Mouse (Mus musculus): ENCODE measurements around the gene Nrip2.

The Nrip2 gene

DNA sequence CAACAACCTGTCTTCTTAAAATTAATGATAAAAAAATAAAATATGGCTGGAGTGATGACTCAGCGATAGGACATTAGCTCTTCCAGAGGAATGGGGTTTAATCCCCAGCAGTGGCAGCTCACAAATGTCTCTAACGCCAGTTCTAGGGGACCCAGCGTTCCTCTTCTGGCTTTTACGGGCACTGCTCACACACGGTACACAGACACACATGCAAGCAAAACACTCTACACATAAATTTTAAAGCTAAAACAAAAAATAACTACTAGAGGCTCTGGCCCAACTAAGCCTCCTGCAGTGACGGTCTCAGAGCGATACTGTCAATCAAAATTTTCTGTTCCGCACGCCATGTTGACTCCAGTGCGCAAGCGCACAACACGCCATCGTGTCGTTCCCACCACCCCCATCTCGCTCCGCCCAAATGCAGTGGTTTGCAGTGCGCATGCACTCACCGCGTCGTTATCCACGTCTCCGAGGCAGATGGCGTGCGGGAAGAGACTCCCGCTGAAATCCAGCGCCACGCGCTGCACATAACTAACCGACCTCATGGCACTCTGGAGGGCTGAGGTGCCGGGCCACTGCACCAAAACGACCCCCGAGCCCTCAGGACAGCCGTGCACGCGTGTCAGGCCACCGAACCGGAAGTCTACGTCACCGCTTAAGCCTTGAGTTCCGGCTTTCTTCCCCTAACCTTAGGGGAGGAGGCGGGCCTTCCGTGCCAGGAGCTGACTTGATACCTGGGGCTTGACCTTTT is 25.3 kb downstream of the Nrip2 start, which contains the start of gene Itfg2:
TSS of gene Itfg2 (minus strand) at position 663 of the 751 bp plus-strand sequence.
- Histone ChIP-seq H3K27me3 (ENCODE audit: insufficient read depth, low read length) (no peaks in the 10 kb centered on the region), H3K4me3 (replicated peaks; ENCODE audit: low read length) (peak within 1 kb of the TSS; percentile 87), H3K9me3 (ENCODE audit: low read length) (no peaks in the 10 kb centered on the region), H3K4me1 (replicated peaks; ENCODE audit: low read depth, low read length) (peaks cover 46% of the 10 kb centered on the region), H3K36me3 (ENCODE audit: insufficient read depth, low read length) (peaks cover 60% of the 10 kb centered on the region)
- no peak for TF ChIP-seq NANOG (IDR thresholded peaks at IDR 0.05; ENCODE audit: borderline replicate concordance, low read length)
- TF ChIP-seq POU5F1 (IDR thresholded peaks at IDR 0.05; ENCODE audit: borderline replicate concordance, low read length), result no peak
- no peak for TF ChIP-seq CTCF (conservative IDR thresholded peaks at IDR 0.05; ENCODE audit: low read length)

DNA sequence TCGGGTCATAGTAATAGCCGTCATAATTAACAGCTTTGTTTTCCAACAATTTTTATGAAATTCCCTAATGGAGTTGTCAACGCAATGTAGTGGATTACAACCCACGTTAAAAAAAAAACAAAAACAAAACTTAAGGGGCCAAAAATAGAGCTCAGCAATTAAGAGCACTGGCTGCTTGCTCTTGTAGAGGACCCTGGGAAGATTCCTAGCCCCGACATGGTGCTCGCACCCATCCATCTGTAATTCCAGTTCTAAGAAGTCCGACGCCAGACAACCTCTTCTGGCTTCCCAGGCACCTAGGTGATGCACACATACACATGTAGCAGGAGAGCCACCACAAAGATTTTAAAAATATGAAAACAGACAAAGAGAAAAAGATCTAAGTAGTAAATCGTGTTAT is 25.9 kb downstream of the Nrip2 start:
- Histone ChIP-seq H3K36me3 (ENCODE audit: insufficient read depth, low read length) (peaks cover 60% of the 10 kb centered on the region), H3K4me1 (replicated peaks; ENCODE audit: low read depth, low read length) (peaks cover 51% of the 10 kb centered on the region), H3K9me3 (ENCODE audit: low read length) (no peaks in the 10 kb centered on the region), H3K4me3 (replicated peaks; ENCODE audit: low read length) (peak overlapping the region; percentile 87), H3K27me3 (ENCODE audit: insufficient read depth, low read length) (no peaks in the 10 kb centered on the region)
- TF ChIP-seq POU5F1 (IDR thresholded peaks at IDR 0.05; ENCODE audit: borderline replicate concordance, low read length), result no peak
- no peak for TF ChIP-seq CTCF (conservative IDR thresholded peaks at IDR 0.05; ENCODE audit: low read length)
- TF ChIP-seq NANOG (IDR thresholded peaks at IDR 0.05; ENCODE audit: borderline replicate concordance, low read length), result no peak

DNA sequence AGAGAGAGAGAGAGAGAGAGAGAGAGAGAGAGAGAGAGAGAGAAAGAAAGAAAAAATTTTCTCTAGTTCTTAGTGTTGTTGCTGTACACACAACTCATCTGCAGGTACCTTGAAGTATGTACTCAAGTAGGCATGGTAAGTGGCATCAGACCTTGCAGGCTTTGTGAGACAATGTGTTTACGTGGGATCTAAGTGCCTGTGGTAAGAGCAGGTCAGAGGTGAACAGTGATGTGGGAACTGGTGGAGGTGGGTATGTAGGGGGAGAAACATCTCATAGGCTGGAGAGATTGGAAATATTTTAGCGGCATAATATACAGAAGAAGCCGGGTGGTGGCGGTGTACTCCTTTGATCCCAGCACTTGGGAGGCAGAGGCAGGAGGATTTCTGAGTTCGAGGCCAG is 28.5 kb downstream of the Nrip2 start:
- TF ChIP-seq CTCF (conservative IDR thresholded peaks at IDR 0.05; ENCODE audit: low read length) (no peak), NANOG (IDR thresholded peaks at IDR 0.05; ENCODE audit: borderline replicate concordance, low read length) (no peak), POU5F1 (IDR thresholded peaks at IDR 0.05; ENCODE audit: borderline replicate concordance, low read length) (no peak)
- Histone ChIP-seq H3K4me3 (replicated peaks; ENCODE audit: low read length) (no peak overlapping the region), H3K36me3 (ENCODE audit: insufficient read depth, low read length) (peaks cover 67% of the 10 kb centered on the region), H3K27me3 (ENCODE audit: insufficient read depth, low read length) (no peaks in the 10 kb centered on the region), H3K4me1 (replicated peaks; ENCODE audit: low read depth, low read length) (peaks cover 60% of the 10 kb centered on the region), H3K9me3 (ENCODE audit: low read length) (no peaks in the 10 kb centered on the region)

DNA sequence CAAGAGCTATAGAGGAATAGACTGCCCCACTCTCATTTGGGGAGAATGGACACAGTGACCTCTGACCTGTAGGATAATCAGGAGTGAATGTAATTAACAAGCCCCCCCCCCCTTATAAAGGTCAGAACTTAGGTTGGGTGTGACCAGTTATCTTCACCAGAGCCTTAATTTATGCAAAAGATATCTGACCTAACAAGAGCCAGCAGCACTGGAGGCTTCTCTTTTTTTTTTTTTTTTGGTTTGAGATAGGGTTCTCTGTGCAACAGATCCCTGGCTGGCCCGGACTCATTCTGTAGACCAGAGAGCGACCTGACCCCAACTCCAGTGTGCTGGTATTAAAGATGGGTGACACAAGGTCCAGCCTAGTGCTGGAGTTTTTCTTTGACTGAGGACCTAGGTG is 30.2 kb downstream of the Nrip2 start:
- Histone ChIP-seq H3K9me3 (ENCODE audit: low read length) (no peaks in the 10 kb centered on the region), H3K4me3 (replicated peaks; ENCODE audit: low read length) (no peak overlapping the region), H3K36me3 (ENCODE audit: insufficient read depth, low read length) (peaks cover 81% of the 10 kb centered on the region), H3K4me1 (replicated peaks; ENCODE audit: low read depth, low read length) (peaks cover 70% of the 10 kb centered on the region), H3K27me3 (ENCODE audit: insufficient read depth, low read length) (no peaks in the 10 kb centered on the region)
- no peak for TF ChIP-seq CTCF (conservative IDR thresholded peaks at IDR 0.05; ENCODE audit: low read length)
- no peak for TF ChIP-seq POU5F1 (IDR thresholded peaks at IDR 0.05; ENCODE audit: borderline replicate concordance, low read length)
- no peak for TF ChIP-seq NANOG (IDR thresholded peaks at IDR 0.05; ENCODE audit: borderline replicate concordance, low read length)

DNA sequence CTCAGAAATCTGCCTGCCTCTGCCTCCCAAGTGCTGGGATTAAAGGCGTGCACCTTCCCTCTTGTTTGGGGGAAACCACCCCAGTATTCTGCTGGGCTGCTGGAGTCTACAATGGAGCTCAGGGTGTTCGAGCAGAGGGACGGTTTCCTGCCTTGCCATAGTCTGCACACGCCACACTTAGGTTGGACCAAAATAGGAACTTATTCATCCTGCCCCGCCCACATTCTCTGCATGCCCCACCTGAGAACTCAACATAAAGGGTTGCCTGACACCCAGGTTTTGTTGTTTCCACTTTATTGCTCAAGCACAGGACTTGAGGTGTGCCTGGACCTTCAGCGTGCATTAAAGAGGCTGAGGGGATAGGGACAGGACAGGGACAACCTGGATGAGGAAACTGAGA is 30.7 kb downstream of the Nrip2 start:
- Histone ChIP-seq H3K4me3 (replicated peaks; ENCODE audit: low read length) (no peak overlapping the region), H3K36me3 (ENCODE audit: insufficient read depth, low read length) (peaks cover 87% of the 10 kb centered on the region), H3K4me1 (replicated peaks; ENCODE audit: low read depth, low read length) (peaks cover 75% of the 10 kb centered on the region), H3K27me3 (ENCODE audit: insufficient read depth, low read length) (no peaks in the 10 kb centered on the region), H3K9me3 (ENCODE audit: low read length) (no peaks in the 10 kb centered on the region)
- TF ChIP-seq POU5F1 (IDR thresholded peaks at IDR 0.05; ENCODE audit: borderline replicate concordance, low read length), result no peak
- no peak for TF ChIP-seq CTCF (conservative IDR thresholded peaks at IDR 0.05; ENCODE audit: low read length)
- no peak for TF ChIP-seq NANOG (IDR thresholded peaks at IDR 0.05; ENCODE audit: borderline replicate concordance, low read length)

DNA sequence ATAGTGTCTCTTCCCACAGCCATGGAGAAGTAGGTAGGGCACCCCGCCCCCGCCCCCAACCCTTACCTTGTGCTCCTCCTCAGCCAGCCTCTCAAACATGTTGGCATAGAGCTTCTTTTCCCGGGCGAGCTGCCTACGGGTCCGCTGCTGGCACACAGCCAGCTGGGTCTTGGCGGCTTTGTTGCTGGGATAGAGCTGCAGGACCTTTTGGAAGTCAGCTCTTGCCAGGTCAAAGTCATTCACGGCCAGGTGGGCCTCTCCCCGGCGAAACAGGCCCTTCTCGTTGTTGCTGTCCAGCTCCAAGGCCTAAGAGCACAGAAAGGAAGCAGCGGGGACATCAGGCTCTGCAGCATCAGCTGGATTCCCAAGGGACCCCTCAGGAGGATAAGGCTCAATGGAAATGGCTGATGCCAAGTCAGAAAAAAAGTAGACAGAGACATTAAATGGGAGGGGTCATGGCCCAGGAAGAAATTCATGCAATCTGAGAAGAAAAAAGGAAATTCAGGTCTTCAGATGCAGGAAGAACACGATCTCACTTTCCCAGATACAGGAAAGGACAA is 33.3 kb downstream of the Nrip2 start:
- Histone ChIP-seq H3K27me3 (ENCODE audit: insufficient read depth, low read length) (no peaks in the 10 kb centered on the region), H3K4me1 (replicated peaks; ENCODE audit: low read depth, low read length) (peaks cover 84% of the 10 kb centered on the region), H3K36me3 (ENCODE audit: insufficient read depth, low read length) (peaks cover 100% of the 10 kb centered on the region), H3K4me3 (replicated peaks; ENCODE audit: low read length) (peak overlapping the region; percentile 21), H3K9me3 (ENCODE audit: low read length) (no peaks in the 10 kb centered on the region)
- TF ChIP-seq POU5F1 (IDR thresholded peaks at IDR 0.05; ENCODE audit: borderline replicate concordance, low read length), result no peak
- no peak for TF ChIP-seq CTCF (conservative IDR thresholded peaks at IDR 0.05; ENCODE audit: low read length)
- no peak for TF ChIP-seq NANOG (IDR thresholded peaks at IDR 0.05; ENCODE audit: borderline replicate concordance, low read length)

DNA sequence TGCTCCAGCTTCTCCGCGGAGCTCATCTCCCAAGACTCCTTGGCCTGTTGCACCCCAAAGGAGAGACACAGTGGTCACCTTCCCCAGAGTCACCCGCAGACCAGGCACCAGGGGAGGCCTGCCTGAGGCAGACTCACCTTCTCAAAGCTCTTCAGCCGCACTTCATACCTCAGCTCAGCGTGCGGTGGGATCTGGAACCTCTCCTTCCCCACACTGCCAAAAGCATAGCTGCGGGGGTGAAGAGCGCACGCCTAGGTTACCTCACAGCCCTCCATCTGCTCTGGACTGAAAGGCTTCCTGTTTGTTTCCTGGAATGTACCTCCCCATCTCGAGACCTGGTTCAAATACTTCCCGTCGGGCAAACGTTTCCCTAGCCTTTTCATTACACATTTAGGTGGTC is 34.5 kb downstream of the Nrip2 start:
- H3K4me1 ChIP-seq (replicated peaks; ENCODE audit: low read depth, low read length), result peaks cover 84% of the 10 kb centered on the region
- H3K27me3 ChIP-seq (ENCODE audit: insufficient read depth, low read length), result no peaks in the 10 kb centered on the region
- H3K9me3 ChIP-seq (ENCODE audit: low read length), result no peaks in the 10 kb centered on the region
- TF ChIP-seq CTCF (conservative IDR thresholded peaks at IDR 0.05; ENCODE audit: low read length) (no peak), POU5F1 (IDR thresholded peaks at IDR 0.05; ENCODE audit: borderline replicate concordance, low read length) (no peak), NANOG (IDR thresholded peaks at IDR 0.05; ENCODE audit: borderline replicate concordance, low read length) (no peak)
- H3K4me3 ChIP-seq (replicated peaks; ENCODE audit: low read length), result peak overlapping the region; percentile 21
- H3K36me3 ChIP-seq (ENCODE audit: insufficient read depth, low read length), result peaks cover 90% of the 10 kb centered on the region

DNA sequence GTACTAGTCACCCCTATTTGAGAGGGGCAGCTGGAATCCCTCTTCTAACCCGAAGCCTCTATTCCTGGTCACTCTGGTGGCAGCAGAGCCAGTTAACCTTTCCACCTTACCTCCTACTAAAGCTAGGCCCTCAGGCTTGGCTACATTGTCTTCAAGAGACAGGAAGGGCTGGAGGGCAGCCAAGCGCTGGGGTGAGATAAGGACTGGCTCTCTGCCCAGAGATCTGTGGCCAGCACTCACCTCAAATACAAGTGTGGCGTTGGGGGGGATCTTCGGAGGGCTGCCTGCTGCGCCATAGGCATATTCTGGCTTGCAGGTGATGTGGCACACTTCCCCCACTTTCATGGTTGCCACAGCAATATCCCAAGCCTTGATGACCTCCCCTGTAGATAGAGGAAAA is 36.4 kb downstream of the Nrip2 start:
- no peaks in the 10 kb centered on the region for H3K9me3 ChIP-seq (ENCODE audit: low read length)
- peaks cover 82% of the 10 kb centered on the region for H3K4me1 ChIP-seq (replicated peaks; ENCODE audit: low read depth, low read length)
- TF ChIP-seq CTCF (conservative IDR thresholded peaks at IDR 0.05; ENCODE audit: low read length) (no peak), NANOG (IDR thresholded peaks at IDR 0.05; ENCODE audit: borderline replicate concordance, low read length) (no peak), POU5F1 (IDR thresholded peaks at IDR 0.05; ENCODE audit: borderline replicate concordance, low read length) (no peak)
- H3K27me3 ChIP-seq (ENCODE audit: insufficient read depth, low read length), result no peaks in the 10 kb centered on the region
- peak overlapping the region; percentile 99 for H3K4me3 ChIP-seq (replicated peaks; ENCODE audit: low read length)
- peaks cover 71% of the 10 kb centered on the region for H3K36me3 ChIP-seq (ENCODE audit: insufficient read depth, low read length)

Data from E14TG2a.4 (cell line).